Mouse (Mus musculus) heart, postnatal 0 days (tissue): ENCODE measurements around the gene Slc5a12. TPM values are rescaled to one million over a fixed set of nuclear protein-coding genes. Genes with fewer than 3 reads are reported as not detected.
A peak's percentile ranks its signal among the peaks of the same experiment; 100 is the strongest.

Source experiments
- ATAC-seq: fragments of 200-750 bp; cut with Nextera tagmentation; 2 replicates; pipeline ENCODE4 v1.8.0; 2017; ENCODE audit warnings: low read depth, moderate number of reproducible peaks, moderate library complexity; ENCODE audit not compliant: insufficient read depth
- DNase-seq: peaks from one replicate; pipeline ENCODE4 v3.0.0-alpha.2; 2016; ENCODE audit warnings: low spot score
- H3K27ac ChIP-seq: fragments of 300-500 bp; sonication (generic); 2 replicates; pipeline ENCODE4 v1.5.1; 2014; ENCODE audit warnings: low read depth, mild to moderate bottlenecking
- H3K27me3 ChIP-seq: fragments of 300-500 bp; sonication (generic); 2 replicates; pipeline ENCODE4 v1.6.1; 2014; ENCODE audit warnings: low read length, mixed read lengths; ENCODE audit not compliant: control insufficient read depth, insufficient read depth
- H3K36me3 ChIP-seq: fragments of 300-500 bp; sonication (generic); replicated peaks from 2 replicates; pipeline ENCODE4 v1.6.1; 2014; ENCODE audit warnings: low read length, mixed read lengths; ENCODE audit not compliant: control insufficient read depth, insufficient read depth
- H3K4me1 ChIP-seq: fragments of 300-500 bp; sonication (generic); 2 replicates; pipeline ENCODE4 v1.6.1; 2014; ENCODE audit warnings: antibody characterized with exemption; ENCODE audit not compliant: control insufficient read depth, insufficient read depth
- H3K4me2 ChIP-seq: fragments of 300-500 bp; sonication (generic); 2 replicates; pipeline ENCODE4 v1.6.1; 2014; ENCODE audit warnings: low read depth, mild to moderate bottlenecking, low read length, moderate library complexity
- H3K4me3 ChIP-seq: fragments of 300-500 bp; sonication (generic); 2 replicates; pipeline ENCODE4 v1.5.1; 2014; ENCODE audit warnings: low read depth, low read length
- H3K9ac ChIP-seq: fragments of 300-500 bp; sonication (generic); replicated peaks from 2 replicates; pipeline ENCODE4 v1.6.1; 2014; ENCODE audit warnings: low read depth, low read length, mixed read lengths
- H3K9me3 ChIP-seq: fragments of 300-500 bp; sonication (generic); replicated peaks from 2 replicates; pipeline ENCODE4 v1.6.1; 2016; ENCODE audit warnings: low read length; ENCODE audit not compliant: control insufficient read depth
- CTCF ChIP-seq: IDR thresholded peaks from 2 replicates; pipeline ENCODE4 v1.5.1; 2016; ENCODE audit warnings: antibody characterized with exemption, control low read depth, low read depth
- EP300 ChIP-seq: IDR thresholded peaks from 2 replicates; pipeline ENCODE4 v1.6.1; 2016; ENCODE audit warnings: antibody characterized with exemption, low read depth
- WGBS: fragments of 180-500 bp; shearing (Covaris S2); extraction: QIAGEN DNeasy Blood & Tissue Kit; methylation state at CpG from one replicate; pipeline ENCODE4 v1.1.7; 2014; 5-methylcytosine and 5-hydroxymethylcytosine counted together
- polyA plus RNA-seq: library from polyadenylated mRNA; unstranded; fragments of >200 nt; fragmentation: Nextera tagmentation; extraction: Ambion mirVana; gene quantifications from 2 replicates; pipeline ENCODE4 v1.2.1, GENCODE M21; 2015
- total RNA-seq: library from RNA; depleted of rRNA; stranded (reverse); fragments of >200 nt; gene quantifications from 2 replicates; pipeline ENCODE4 v1.2.3, GENCODE M21; 2014; ENCODE audit warnings: low replicate concordance; rRNA removed

The Slc5a12 gene
- total and polyA plus RNA-seq, 2 experiments from 2014 or later: not detected

DNA sequence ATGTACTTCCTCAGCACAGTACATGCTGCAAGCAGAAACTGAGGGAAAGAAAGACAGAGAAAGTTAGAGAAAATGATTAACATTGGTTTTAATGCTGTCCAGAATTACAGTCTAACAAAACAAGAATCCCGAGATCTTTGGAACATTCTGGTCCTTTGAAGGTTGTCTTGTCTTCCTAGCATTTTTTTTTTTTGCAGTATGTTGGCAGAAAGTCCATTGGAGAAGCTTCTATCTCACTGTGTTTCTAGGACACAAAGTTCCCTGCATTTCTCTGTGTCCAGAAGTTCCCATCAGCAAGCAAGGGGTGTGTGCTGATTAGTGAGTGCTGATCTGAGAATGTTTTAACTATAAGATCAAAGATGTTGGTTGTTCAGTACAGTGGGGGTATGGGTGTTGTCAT lies 7.1 kb upstream of the Slc5a12 start:
- Histone ChIP-seq H3K27ac (no peak overlapping the region), H3K4me1 (no peaks in the 10 kb centered on the region), H3K9me3 (no peaks in the 10 kb centered on the region), H3K36me3 (no peaks in the 10 kb centered on the region), H3K4me3 (no peak overlapping the region), H3K9ac (no peak overlapping the region), H3K27me3 (no peaks in the 10 kb centered on the region), H3K4me2 (no peak overlapping the region)
- no peak for TF ChIP-seq EP300
- no peak for DNase-seq
- 60% methylated on average over 1 of the region's 1 CpGs for WGBS
- ATAC-seq: no peak

DNA sequence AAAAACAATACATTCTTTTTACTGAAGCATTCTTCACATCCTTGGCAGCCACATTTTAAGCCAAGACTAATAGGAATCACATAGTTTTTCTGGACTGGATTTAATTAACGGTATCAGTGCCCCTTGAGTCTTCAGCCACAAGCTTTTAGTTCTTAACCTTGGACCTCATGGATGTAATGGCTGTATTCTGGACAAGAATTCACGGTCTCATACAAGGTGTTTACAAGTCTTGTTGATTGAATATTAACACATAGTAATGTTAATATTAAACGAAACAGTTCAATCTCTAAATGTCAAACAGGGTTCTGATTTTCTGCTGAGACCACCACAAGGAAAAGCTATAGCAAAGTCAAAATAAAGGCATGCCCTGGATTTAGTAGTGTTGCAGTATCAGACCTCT lies 4.8 kb upstream of the Slc5a12 start:
- ATAC-seq: no peak
- TF ChIP-seq EP300: no peak
- TF ChIP-seq CTCF: no peak

DNA sequence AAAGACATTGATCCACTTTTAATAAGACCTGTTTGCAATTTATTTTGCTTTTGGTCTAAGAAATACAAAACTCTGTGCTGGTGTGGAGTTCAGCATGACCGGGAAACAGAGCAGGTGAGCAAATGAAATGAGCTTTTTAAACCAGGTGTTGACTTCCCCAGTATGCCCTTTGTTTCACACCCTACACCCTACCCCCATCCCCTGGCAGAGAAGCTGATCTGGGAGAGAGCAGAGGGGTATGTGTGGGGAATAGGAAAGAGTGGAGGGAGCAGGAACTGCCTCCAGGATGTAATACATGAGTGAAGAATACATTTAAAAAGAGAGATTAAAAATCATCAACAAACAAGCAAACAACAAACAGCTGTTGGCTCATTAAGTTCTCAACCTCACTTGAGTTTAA lies 47.3 kb downstream of the Slc5a12 start:
- H3K36me3 ChIP-seq: no peaks in the 10 kb centered on the region
- H3K9me3 ChIP-seq: no peaks in the 10 kb centered on the region
- H3K9ac ChIP-seq: no peak overlapping the region
- TF ChIP-seq CTCF (no peak), EP300 (no peak)
- H3K4me1 ChIP-seq: no peaks in the 10 kb centered on the region
- DNase-seq (no peak), ATAC-seq (no peak)
- H3K27me3 ChIP-seq: no peaks in the 10 kb centered on the region
- 76% methylated on average over 1 of the region's 1 CpGs for WGBS
- H3K4me2 ChIP-seq: no peak overlapping the region
- H3K4me3 ChIP-seq: no peak overlapping the region
- H3K27ac ChIP-seq: no peak overlapping the region

More for the DNA sequence above, 4.8 kb upstream of the Slc5a12 start:
- no peaks in the 10 kb centered on the region for H3K9me3 ChIP-seq
- no peaks in the 10 kb centered on the region for H3K4me1 ChIP-seq
- H3K36me3 ChIP-seq: no peaks in the 10 kb centered on the region
- no peak for DNase-seq
- no peak overlapping the region for H3K4me3 ChIP-seq
- 69% methylated on average over 3 of the region's 3 CpGs for WGBS
- H3K27ac ChIP-seq: no peak overlapping the region
- no peaks in the 10 kb centered on the region for H3K27me3 ChIP-seq
- H3K4me2 ChIP-seq: no peak overlapping the region
- H3K9ac ChIP-seq: no peak overlapping the region

DNA sequence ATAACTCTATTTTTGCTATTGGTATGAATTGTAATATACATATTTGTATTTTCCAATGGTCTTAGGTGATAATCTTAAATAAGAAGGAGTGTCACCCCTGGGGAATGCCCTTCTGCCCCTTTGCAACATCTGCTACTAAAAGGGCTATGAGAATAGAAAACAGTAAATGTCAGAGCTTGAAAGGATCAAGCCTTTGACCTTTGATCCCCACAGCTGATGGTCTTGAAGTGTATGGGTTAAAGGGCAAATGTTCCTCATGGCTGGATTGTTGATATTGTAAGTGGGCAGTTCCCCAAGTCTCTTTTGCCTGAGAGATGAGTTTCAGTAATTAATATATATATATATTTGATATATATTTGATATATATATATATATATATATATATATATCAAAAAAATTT lies 47.7 kb downstream of the Slc5a12 start:
- no peak overlapping the region for H3K9ac ChIP-seq
- H3K36me3 ChIP-seq: no peaks in the 10 kb centered on the region
- H3K4me1 ChIP-seq: no peaks in the 10 kb centered on the region
- ATAC-seq (no peak), DNase-seq (no peak)
- no peaks in the 10 kb centered on the region for H3K27me3 ChIP-seq
- TF ChIP-seq EP300 (no peak), CTCF (no peak)
- no peaks in the 10 kb centered on the region for H3K9me3 ChIP-seq
- no peak overlapping the region for H3K27ac ChIP-seq
- no peak overlapping the region for H3K4me2 ChIP-seq
- no peak overlapping the region for H3K4me3 ChIP-seq

DNA sequence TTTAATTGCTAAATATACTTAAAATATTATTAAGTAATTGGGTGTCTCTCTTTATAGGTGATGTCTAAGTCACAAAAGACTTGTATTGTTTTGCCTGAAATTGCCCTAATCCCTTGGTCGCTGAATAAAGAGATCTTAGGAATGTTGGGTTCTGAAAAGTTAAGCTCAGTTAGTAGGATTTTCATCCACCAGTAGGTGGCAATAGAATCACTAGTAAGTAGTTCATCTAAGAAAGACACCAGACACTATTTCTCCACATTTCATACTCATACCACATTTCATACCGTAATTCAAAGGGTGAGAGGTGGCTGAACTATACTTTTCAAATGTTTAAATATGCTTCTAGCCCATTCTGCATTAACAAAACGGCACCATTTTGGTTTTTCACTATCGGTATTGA lies 66.2 kb downstream of the Slc5a12 start:
- no peaks in the 10 kb centered on the region for H3K9me3 ChIP-seq
- H3K4me3 ChIP-seq: no peak overlapping the region
- 40% methylated on average over 4 of the region's 4 CpGs for WGBS
- no peaks in the 10 kb centered on the region for H3K36me3 ChIP-seq
- TF ChIP-seq CTCF: peak; percentile 66
- no peak for TF ChIP-seq EP300
- H3K4me2 ChIP-seq: no peak overlapping the region
- no peak overlapping the region for H3K27ac ChIP-seq
- no peaks in the 10 kb centered on the region for H3K27me3 ChIP-seq
- ATAC-seq (no peak), DNase-seq (peak; percentile 37)
- H3K9ac ChIP-seq: no peak overlapping the region
- H3K4me1 ChIP-seq: peaks cover 4% of the 10 kb centered on the region; the same call in 1 of the 2 replicates

DNA sequence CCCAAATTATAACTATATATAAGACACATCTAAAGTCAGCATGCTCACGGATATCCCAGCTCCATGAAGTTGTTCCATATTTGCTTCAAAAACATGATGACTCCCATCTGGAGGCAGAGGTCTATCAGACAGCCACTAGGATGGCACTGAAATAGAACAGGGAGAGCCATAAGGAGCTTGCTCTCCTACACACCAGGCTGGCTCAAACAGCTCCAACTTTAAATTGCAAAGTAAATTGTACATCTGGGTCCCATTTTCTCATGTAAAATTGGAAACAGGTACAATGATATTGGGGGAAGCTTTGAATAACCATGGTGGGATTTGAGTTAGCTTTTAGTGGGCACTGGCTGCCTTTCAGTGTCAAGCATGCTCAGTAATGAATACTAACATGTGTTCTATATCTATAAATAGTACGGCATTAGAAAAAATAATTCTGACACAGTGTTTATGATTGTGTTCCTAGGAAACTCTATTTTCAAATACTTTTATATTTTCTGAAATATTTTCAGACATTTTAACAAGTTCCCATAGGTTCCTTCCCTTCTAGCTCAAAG lies 74.0 kb downstream of the Slc5a12 start:
- DNase-seq (no peak), ATAC-seq (no peak)
- Histone ChIP-seq H3K27me3 (no peaks in the 10 kb centered on the region), H3K9ac (no peak overlapping the region), H3K36me3 (no peaks in the 10 kb centered on the region), H3K27ac (no peak overlapping the region), H3K4me3 (no peak overlapping the region), H3K4me2 (no peak overlapping the region), H3K4me1 (peaks cover 11% of the 10 kb centered on the region), H3K9me3 (no peaks in the 10 kb centered on the region)
- WGBS: 44% methylated on average over 2 of the region's 2 CpGs
- TF ChIP-seq CTCF (no peak), EP300 (no peak)

Other genes starting within 250 kb of the Slc5a12 start
- gene Fibin, start 234.1 kb upstream of the Slc5a12 start, total RNA-seq: 8.0 and 11.0 TPM in 2 replicates
- gene Fibin, start 234.1 kb upstream of the Slc5a12 start, polyA plus RNA-seq: 5.3 and 6.8 TPM in 2 replicates
- gene Muc15, start 124.0 kb downstream of the Slc5a12 start, total RNA-seq: not detected in 2 replicates
- gene Muc15, start 124.0 kb downstream of the Slc5a12 start, polyA plus RNA-seq: not detected in 2 replicates